Mouse (Mus musculus) adrenal gland, postnatal 25 days (tissue): ENCODE results near the gene Olfr1366. TPM values are rescaled to one million over a fixed set of nuclear protein-coding genes. Genes with fewer than 3 reads are reported as not detected.
A peak's percentile ranks its signal among the peaks of the same experiment; 100 is the strongest.
"Not testable (repeated sequence)": the region's sequence is repeated elsewhere in the genome, so short reads cannot be mapped to it uniquely, and the experiment has no call there.

Source experiments
- DNase-seq: peaks from one replicate; pipeline ENCODE4 v3.0.0; 2021; ENCODE audit warnings: mixed read lengths
- long read RNA-seq: library from polyadenylated mRNA; stranded (forward); transcript quantifications from one replicate; pipeline ENCODE4 v2.0.0, GENCODE M21; 2021
- total RNA-seq: library from RNA; stranded (reverse); gene quantifications from 2 replicates; pipeline ENCODE4 v1.2.3, GENCODE M21; 2021

Gene Olfr1366
- not detected in 2 replicates for total RNA-seq
- long read RNA-seq: 0 reads

DNA sequence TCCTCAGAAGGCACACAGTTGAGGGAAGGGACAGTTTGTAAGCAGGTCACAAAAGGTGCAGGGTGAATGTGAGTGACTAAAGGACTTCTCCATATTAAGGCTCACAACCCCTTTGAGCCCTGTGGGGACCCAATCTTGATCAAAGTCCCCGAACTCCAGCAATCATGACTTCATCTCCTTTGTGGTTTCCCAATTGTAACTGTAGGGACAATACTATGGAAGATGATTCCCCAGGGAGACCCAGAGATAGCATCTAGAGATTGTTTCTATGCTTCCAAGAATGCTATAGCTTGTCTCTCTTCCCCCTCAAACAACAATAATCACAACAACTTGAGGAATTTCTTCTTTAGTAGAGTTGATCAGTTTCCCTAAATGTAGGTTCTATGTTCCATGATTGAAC lies at the start of gene Olfr1366:
Gene Olfr1366 (minus strand): TSS at position 101 of the 400 bp plus-strand sequence.
- no peak for DNase-seq

DNA sequence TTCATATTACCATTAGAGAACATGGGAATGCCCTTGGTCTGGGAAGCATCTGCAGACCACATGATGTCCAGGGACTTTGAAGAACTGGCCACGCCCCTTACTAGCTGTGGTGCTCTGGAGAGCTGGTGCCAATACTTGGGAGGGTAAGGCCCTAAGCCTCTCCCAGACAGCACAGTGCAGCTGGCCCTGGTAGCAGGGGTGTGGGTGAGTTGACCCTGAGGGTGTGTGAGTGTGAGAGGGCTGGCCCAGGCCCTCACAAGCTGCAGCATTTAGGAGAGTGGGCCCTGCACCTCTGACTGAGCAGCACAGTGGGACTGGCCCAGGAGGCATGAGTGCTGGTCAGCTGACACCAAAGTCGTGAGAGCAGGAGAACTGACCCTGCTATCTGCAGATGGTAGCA lies 49.0 kb upstream of the Olfr1366 start:
- DNase-seq: no peak

DNA sequence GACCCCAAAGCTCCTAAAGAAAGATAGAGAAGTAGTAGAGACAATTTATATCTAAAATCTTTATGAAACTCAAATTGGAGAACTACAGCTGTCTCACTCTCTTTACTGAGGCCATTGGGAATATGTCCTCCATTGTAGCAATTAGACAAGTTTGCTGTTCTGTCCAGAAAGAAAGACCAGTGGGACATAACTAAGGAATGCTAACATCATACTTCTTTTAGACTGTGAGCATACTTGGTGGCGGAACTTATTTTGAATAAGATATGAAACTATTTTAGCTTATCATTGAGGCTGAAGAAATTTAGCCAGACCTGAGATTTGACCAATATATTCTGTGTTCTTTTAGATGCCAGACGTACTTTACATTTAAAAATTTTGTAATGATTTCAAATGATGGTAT lies 39.1 kb upstream of the Olfr1366 start, which contains the start of gene Olfr1364:
Gene Olfr1364 (minus strand): TSS at position 101 of the 400 bp plus-strand sequence.
- DNase-seq: no peak

DNA sequence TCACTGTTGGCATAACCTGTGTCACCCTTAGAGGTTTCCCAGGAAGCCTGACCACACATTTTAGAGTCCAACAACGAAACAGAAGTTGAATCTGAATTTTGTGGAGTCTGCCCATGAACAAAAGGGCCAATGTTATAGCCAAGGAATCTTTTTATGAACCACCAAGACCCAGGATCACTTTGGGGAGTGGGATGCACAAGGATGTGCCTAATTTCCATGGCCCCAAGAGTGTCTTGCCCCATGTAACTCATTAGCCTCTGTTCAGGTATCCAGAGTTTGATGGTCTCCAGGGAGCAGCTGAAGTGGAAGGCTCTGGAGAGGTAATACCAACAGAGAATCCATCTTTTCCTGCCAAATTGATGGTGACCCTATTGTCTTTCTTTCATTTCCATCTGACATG lies 17.2 kb upstream of the Olfr1366 start, which contains the start of gene Olfr1535:
Gene Olfr1535 (minus strand): TSS at position 101 of the 400 bp plus-strand sequence.
- DNase-seq: no peak

DNA sequence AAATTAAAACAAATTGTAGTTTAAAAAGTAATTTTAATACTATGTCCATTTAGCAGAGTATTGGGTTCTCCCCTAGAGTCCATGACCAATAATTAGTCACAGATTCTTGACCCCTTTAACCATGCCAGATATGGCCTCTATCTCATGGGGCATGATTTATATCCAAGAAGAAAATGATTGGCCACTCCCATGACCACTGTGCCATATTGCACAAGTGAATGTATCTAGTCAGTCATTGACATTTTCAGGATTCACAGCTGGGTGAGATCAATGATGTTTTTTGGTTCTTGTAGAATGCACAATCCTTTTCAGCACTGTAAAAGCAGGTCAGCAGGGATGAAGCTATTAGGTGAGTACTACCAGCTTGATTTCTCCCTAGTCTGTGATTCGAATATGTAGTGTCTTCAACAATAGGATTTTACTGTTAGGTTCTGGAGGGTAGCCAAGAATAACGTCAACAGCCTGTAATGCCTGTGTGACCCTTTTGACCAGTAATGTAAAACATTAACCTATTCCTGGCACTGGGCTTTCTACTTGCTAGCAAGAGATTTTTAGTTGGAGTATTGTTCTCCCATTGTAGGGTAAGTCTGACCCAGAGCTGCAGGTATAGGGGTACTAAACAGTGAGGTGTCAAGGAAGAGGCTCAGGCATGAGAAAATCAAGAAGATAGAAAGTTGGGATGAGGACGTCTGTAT lies 8.0 kb upstream of the Olfr1366 start:
- DNase-seq: no peak

DNA sequence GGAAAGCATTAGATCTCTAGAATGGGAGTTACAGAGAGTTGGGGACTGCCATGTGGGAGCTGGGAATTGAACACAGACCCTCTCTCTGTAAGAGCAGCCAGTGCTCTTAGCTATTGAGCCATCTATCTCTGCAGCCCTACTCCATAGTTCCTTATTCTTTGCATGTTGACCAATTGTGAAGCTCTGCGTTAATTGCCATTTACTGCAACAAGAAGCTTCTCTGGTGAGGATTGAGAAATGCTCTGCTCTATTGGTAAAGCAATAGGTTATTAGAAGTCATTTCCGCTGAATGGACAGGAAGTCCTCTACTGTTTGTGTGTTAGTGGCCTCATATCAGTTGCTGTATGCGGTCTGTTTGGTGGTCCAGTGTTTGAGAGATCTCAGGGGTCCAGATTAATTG lies 6.9 kb upstream of the Olfr1366 start:
- DNase-seq: no peak

DNA sequence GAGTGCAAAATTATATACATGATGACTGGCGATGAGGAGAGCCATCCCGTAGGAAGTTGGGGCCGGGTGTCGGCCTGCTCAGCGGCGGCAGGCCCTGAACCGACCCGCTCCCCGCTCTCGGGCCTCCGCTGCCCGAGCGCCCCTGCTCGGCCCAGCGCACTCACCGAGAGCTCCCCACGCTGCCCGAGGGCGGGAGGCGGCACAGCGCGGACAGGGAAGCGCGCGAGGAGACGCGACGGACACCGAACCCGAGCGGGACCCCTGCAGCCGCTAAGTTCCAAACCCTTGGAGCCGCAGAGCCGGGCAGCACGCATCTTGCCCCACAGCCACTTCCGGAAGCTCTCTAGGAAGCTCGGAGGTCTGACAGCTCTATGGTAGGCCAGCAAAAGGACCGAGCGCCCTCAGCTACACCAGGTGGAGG lies 11.8 kb downstream of the Olfr1366 start, which contains the start of gene Zkscan8:
Gene Zkscan8 (minus strand): TSS at position 340 of the 421 bp plus-strand sequence.
- peak; percentile 85 for DNase-seq

DNA sequence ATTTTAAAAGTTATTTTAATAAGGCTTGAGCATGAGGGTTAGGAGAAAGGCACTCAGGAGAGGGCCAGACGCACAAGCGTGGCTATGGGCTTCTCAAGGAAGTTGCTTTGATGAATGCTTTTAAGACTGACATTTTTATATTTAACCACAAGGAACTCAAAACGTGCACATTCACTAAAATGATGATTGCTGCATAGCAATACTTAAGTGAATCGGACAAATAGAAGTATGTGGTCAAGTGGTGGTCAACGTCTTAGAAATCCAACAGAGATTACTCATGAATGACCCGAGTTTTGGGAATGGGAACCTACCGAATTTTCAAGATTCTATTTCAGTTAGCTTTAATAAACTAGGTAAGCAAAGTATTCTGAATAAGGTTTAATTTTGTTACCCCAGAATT lies 12.5 kb downstream of the Olfr1366 start:
- no peak for DNase-seq

DNA sequence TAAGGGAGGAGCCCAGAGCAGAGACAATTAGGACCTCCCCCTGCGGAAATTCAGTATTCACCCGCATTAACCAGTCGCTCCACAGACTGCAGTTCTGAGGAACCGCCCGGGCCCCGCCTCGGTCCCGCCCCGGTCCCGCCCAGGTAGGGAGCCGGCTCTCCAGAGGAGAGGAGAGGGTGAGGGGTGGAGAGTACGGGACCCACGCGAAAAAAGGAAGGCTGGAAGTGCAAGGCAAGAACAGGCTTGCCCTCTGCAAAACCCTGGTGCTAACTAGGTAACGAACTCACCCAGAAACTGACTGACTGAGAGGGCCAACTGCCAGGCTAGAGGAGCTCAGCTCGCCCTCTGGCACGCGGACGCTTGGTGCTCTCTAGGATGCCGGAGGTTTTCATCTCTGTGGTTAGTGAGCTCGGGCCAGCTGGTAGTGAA lies 36.4 kb downstream of the Olfr1366 start:
- peak; percentile 88 for DNase-seq

DNA sequence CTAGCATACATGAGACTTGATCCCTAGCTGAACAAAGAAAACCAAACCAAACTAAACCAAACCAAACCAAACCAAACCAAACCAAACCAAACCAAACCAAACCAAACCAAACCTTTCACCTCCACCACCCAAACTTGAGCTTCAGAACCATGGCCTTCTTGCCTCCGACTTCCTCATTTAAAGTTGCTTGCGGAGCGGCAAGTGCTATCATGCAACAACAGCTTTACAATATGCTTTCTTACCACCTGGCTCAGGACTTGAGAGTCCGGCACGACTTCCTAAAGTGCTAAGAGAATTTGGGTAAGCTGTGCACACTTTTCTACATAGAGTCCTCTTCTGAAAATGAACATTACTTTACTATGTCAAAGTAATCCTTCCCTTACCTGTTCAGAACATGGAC lies 40.3 kb downstream of the Olfr1366 start:
- DNase-seq: no peak

DNA sequence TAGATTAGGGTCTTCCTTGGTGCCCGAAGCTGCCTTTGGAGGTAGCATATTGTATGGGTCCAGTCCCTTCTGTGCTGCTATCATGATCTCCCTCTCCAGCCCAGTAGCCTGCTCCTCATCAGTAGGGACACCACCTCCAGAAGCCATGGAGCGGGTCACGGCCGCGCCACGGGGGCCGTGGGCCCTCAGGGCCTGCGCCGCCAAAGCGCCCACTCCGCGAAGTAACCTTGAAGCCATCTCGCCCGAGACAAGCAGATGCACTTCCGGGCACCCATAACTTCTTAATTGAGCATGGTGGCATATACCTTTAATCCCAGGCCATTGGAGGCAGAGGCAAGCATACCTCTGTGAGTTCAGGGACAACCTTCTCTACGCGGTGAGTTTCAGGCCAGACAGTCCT lies 41.4 kb downstream of the Olfr1366 start, which contains the start of gene Gm11273:
Gene Gm11273 (minus strand): TSS at position 237 of the 400 bp plus-strand sequence.
- not testable (repeated sequence) for DNase-seq

DNA sequence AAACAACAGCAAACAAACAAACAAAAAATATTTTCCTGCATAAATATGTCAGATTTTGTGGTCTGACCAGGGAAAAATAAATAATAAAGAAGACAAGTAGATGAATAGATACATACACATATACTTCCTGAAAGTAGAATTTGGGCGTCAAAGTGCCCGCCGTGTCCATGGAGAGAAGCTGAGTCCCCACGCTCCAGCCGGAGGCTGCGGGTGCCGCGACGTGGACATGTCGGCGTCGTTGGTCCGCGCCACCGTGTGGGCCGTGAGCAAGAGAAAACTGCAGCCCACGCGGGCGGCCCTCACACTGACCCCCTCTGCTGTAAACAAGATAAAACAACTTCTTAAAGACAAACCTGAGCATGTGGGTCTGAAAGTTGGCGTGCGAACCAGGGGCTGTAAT lies 47.5 kb downstream of the Olfr1366 start, which contains the start of gene AK157302:
Gene AK157302 (plus strand): TSS at position 144 of the 400 bp plus-strand sequence.
- DNase-seq: peak; percentile 27

DNA sequence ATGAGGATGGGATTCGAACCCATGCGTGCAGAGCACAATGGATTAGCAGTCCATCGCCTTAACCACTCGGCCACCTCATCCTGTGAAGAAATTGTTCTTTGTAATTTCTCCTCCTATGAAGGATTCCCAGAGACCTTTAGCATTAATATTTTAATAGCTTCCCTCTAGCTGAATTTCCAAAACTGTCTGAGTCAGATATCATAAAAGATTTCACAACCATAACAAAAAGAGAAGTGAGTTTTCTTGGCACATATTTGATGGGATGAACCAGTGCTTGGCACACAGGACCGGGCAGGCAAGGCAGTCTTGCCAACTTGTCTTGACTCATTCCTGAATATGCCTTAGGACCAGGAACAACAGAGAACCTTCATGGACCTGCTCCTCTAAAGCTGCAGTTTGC lies 49.8 kb downstream of the Olfr1366 start:
- DNase-seq: no peak

DNA sequence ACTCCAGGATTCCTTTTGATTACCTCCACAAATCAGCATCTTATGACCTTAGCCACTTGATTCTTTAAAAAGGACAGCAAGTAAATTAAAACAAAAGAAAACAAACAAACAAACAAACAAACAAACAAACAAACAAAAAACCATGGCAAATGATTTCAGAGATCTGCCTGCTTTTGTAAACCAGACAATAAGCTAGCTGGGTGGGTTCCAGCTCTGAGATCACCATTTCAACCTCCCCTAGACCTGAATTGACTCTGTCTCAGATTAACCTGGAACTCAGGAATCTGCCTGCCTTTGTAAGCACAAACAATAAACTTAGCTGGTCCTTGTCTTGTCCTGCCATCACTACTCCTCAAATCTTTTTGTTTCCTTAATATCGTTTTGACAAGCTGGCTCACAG lies 55.7 kb downstream of the Olfr1366 start:
- DNase-seq: no peak

Other genes with a start within 250 kb of the Olfr1366 start
- gene Gpx6, start 230.7 kb downstream of the Olfr1366 start, total RNA-seq: not detected in 2 replicates
- not detected in 2 replicates for gene Olfr1367, start 195.9 kb downstream of the Olfr1366 start, total RNA-seq
- gene Zscan12, start 180.0 kb downstream of the Olfr1366 start, total RNA-seq: 9.8 and 13.3 TPM in 2 replicates
- 79.0 and 81.0 TPM in 2 replicates for gene Zkscan3, start 140.1 kb downstream of the Olfr1366 start, total RNA-seq
- gene Pgbd1, start 101.8 kb downstream of the Olfr1366 start, total RNA-seq: 0.48 and 1.1 TPM in 2 replicates
- 43.4 and 44.2 TPM in 2 replicates for gene Zscan26, start 89.1 kb downstream of the Olfr1366 start, total RNA-seq
- 1.7 and 2.1 TPM in 2 replicates for gene Nkapl, start 74.3 kb downstream of the Olfr1366 start, total RNA-seq
- 2.7 and 4.8 TPM in 2 replicates for gene Zkscan4, start 63.9 kb downstream of the Olfr1366 start, total RNA-seq
- not detected in 2 replicates for gene Gm10065, start 63.4 kb downstream of the Olfr1366 start, total RNA-seq
- 10.1 and 11.3 TPM in 2 replicates for gene AK157302, start 47.6 kb downstream of the Olfr1366 start, total RNA-seq
- gene Gm11273, start 41.4 kb downstream of the Olfr1366 start, total RNA-seq: 88.1 and 113 TPM in 2 replicates
- 19.8 and 28.4 TPM in 2 replicates for gene Zkscan8, start 11.7 kb downstream of the Olfr1366 start, total RNA-seq
- not detected in 2 replicates for gene Olfr1535, start 17.1 kb upstream of the Olfr1366 start, total RNA-seq
- gene Olfr1364, start 39.0 kb upstream of the Olfr1366 start, total RNA-seq: not detected in 2 replicates
- not detected in 2 replicates for gene Olfr1362, start 71.2 kb upstream of the Olfr1366 start, total RNA-seq
- not detected in 2 replicates for gene Olfr11, start 99.7 kb upstream of the Olfr1366 start, total RNA-seq
- not detected in 2 replicates for gene Olfr1361, start 120.6 kb upstream of the Olfr1366 start, total RNA-seq
- not detected in 2 replicates for gene Olfr1360, start 134.6 kb upstream of the Olfr1366 start, total RNA-seq
- not detected in 2 replicates for gene Olfr1359, start 155.3 kb upstream of the Olfr1366 start, total RNA-seq
- gene Hist1h2bl, start 173.3 kb upstream of the Olfr1366 start, total RNA-seq: 91.0 and 102 TPM in 2 replicates
- 9.0 and 60.3 TPM in 2 replicates for gene Hist1h2ai, start 173.6 kb upstream of the Olfr1366 start, total RNA-seq
- 105 and 138 TPM in 2 replicates for gene Hist1h3h, start 174.9 kb upstream of the Olfr1366 start, total RNA-seq
- 26.4 and 32.4 TPM in 2 replicates for gene Hist1h2bm, start 179.2 kb upstream of the Olfr1366 start, total RNA-seq
- 20.5 and 22.8 TPM in 2 replicates for gene Hist1h4j, start 192.3 kb upstream of the Olfr1366 start, total RNA-seq
- gene Hist1h4k, start 207.7 kb upstream of the Olfr1366 start, total RNA-seq: 152 and 260 TPM in 2 replicates
- 28.8 and 39.5 TPM in 2 replicates for gene Hist1h2ak, start 211.0 kb upstream of the Olfr1366 start, total RNA-seq
- gene Hist1h2bn, start 211.3 kb upstream of the Olfr1366 start, total RNA-seq: 52.6 and 54.5 TPM in 2 replicates
- gene Hist1h1b, start 237.8 kb upstream of the Olfr1366 start, total RNA-seq: 48.9 and 60.4 TPM in 2 replicates
- gene Hist1h3i, start 240.6 kb upstream of the Olfr1366 start, total RNA-seq: 122 and 132 TPM in 2 replicates
- gene Hist1h2an, start 244.4 kb upstream of the Olfr1366 start, total RNA-seq: 17.4 and 21.1 TPM in 2 replicates
- 37.8 and 38.3 TPM in 2 replicates for gene Hist1h2bp, start 244.7 kb upstream of the Olfr1366 start, total RNA-seq